Mouse (Mus musculus) adrenal gland, adult (tissue): ENCODE measurements around the gene Gm8453.
"Not testable (repeated sequence)": the region's sequence is repeated elsewhere in the genome, so short reads cannot be mapped to it uniquely, and the experiment has no call there.

Source experiments
- DNase-seq, 2 experiments: peaks; one replicate each; pipeline ENCODE4 v3.0.0; 2022 to 2023; ENCODE audit warnings: low spot score in 1 of 2; ENCODE audit not compliant: inconsistent age in 2 of 2

Gene Gm8453

DNA sequence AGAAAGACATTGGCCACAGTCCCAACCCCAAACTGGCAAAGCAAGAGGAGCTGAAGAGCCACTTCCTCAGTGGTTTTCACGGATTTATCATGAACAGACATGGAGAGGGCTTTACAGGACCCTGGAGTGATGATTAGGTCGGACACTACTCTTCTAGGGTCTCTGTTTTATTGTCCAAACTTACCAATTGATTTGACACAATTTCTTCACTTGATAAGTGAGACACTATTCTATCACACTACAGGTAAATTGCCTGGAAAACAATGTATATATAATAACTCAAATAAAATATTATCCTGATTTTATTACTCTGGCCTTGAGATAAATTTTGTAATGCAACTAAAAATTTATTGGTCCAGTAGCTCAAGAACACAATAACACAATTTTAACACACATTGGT, at the start of gene Gm8453:
Gene Gm8453 (minus strand): TSS at position 101 of the 400 bp plus-strand sequence.
- DNase-seq = not testable (repeated sequence)

DNA sequence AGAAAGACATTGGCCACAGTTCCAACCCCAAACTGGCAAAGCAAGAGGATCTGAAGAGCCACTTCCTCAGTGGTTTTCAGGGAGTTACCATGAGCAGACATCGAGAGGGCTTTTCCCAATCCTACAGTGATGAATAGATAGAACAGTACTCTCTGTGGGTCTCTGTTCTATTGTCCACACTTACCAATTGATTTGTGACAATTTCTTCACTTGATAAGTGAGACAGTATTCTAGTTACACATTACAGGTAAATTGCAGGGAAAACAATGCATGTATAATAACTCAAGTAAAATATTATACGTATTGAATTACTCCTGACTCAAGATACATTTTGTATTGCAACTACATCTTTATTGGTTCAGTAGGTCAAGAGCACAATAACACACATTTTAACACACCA, 28.1 kb downstream of the Gm8453 start, which contains the start of gene Gm8653:
Gene Gm8653 (minus strand): TSS at position 101 of the 400 bp plus-strand sequence.
- DNase-seq = not testable (repeated sequence)

DNA sequence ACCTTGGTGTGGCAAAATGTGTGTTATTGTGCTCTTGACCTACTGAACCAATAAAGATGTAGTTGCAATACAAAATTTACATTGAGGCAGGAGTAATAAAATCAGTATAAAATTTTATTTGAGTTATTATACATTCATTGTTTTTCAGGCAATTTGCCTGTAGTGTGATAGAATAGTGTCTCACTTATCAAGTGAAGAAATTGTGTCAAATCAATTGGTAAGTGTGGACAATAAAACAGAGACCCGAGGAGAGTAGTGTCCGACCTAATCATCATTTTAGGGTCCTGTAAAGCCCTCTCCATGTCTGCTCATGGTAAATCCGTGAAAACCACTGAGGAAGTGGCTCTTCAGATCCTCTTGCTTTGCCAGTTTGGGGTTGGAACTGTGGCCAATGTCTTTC, 40.2 kb downstream of the Gm8453 start, which contains the start of gene Vmn1r143:
Gene Vmn1r143 (plus strand): TSS at position 301 of the 400 bp plus-strand sequence.
- not testable (repeated sequence) for DNase-seq
